Mouse (Mus musculus): ENCODE measurements at regions not wholly inside any gene's neighbourhood (a gene's known extent, or its start where the extent isn't known, plus 50 kb on each side); places are given as distances from the start of the nearest gene placed in this dataset.

DNA sequence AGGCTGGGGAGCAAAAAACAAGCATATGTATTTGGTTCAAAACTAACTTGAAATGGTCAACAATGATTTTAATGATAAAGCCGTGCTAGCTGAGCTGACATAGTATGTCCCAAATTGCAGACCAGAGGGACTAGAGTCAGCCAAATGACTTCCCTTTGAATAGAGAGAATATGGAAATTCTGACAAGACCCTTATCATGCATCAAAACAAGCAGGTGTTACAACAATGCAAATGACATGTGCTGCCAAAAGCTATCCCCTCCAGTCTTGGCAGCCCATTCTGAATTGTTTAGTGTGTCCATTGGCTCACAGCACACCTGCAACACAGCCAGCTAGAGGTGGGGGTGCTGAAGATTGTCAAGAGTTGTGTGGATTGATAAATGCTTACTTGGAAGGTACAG is 87.5 kb upstream of the Lrrn1 start:
- Histone ChIP-seq H3K36me3 (ENCODE audit: control insufficient read depth in 1 of 2, insufficient read depth in 2 of 2, low read length in 2 of 2) (no peaks in the 10 kb centered on the region), H3K4me3 (ENCODE audit: control insufficient read depth in 1 of 2, insufficient read depth in 1 of 2, low read depth in 2 of 2, low read length in 2 of 2) (no peak overlapping the region), H3K79me2 (ENCODE audit: control insufficient read depth, insufficient read depth, low read length, poor library complexity) (no peaks in the 10 kb centered on the region), H3K27me3 (ENCODE audit: control insufficient read depth in 1 of 2, insufficient read depth in 2 of 2, low read length in 2 of 2) (no peaks in the 10 kb centered on the region), H3K9me3 (replicated peaks; ENCODE audit: insufficient read depth, low read length) (no peaks in the 10 kb centered on the region), H3K9ac (ENCODE audit: control insufficient read depth, low read depth, low read length, poor library complexity, severe bottlenecking) (no peak overlapping the region), H3K27ac (ENCODE audit: control insufficient read depth, low read depth, low read length) (no peak overlapping the region), H3K4me1 (ENCODE audit: control insufficient read depth in 1 of 2, insufficient read depth in 2 of 2, low read length in 2 of 2) (no peaks in the 10 kb centered on the region)
- DNase-seq (ENCODE audit: low read depth, low spot score), result no peak
- TF ChIP-seq ZKSCAN1 (IDR thresholded peaks at IDR 0.05; ENCODE audit: low read depth, low read length), result no peak
- no peak for TF ChIP-seq GABPA (IDR thresholded peaks at IDR 0.05; ENCODE audit: low read depth, low read length)
- TF ChIP-seq RCOR1 (IDR thresholded peaks at IDR 0.05; ENCODE audit: low read depth, low read length), result no peak
- no peak for TF ChIP-seq USF1 (IDR thresholded peaks at IDR 0.05; ENCODE audit: low read depth, low read length)
- TF ChIP-seq TCF12 (IDR thresholded peaks at IDR 0.05; ENCODE audit: low read depth, low read length), result no peak
- TF ChIP-seq EP300 (IDR thresholded peaks at IDR 0.05; ENCODE audit: low read depth in 1 of 2, low read length in 2 of 2), result no peak
- no peak for TF ChIP-seq ZMIZ1 (IDR thresholded peaks at IDR 0.05; ENCODE audit: low read depth, low read length)
- no peak for TF ChIP-seq USF2 (IDR thresholded peaks at IDR 0.05; ENCODE audit: borderline replicate concordance in 1 of 2, insufficient read depth in 1 of 2, low read depth in 1 of 2, low read length in 2 of 2)
- no peak for TF ChIP-seq CHD1 (IDR thresholded peaks at IDR 0.05; ENCODE audit: low read depth, low read length)
- TF ChIP-seq RAD21 (IDR thresholded peaks at IDR 0.05; ENCODE audit: low read depth, low read length), result no peak
- TF ChIP-seq MYB (IDR thresholded peaks at IDR 0.05; ENCODE audit: low read depth, low read length), result no peak
- no peak for TF ChIP-seq MEF2A (IDR thresholded peaks at IDR 0.05; ENCODE audit: extremely low read depth, insufficient replicate concordance, low read depth, low read length, poor library complexity, severe bottlenecking)
- TF ChIP-seq KAT2A (conservative IDR thresholded peaks at IDR 0.05; ENCODE audit: low read depth, low read length), result no peak
- TF ChIP-seq ZNF384 (IDR thresholded peaks at IDR 0.05; ENCODE audit: low read depth, low read length), result no peak
- TF ChIP-seq MYC (IDR thresholded peaks at IDR 0.05; ENCODE audit: low read depth, low read length), result no peak
- TF ChIP-seq NELFE (IDR thresholded peaks at IDR 0.05; ENCODE audit: low read depth, low read length), result no peak
- no peak for TF ChIP-seq GATA1 (IDR thresholded peaks at IDR 0.05; ENCODE audit: low read depth, low read length)

DNA sequence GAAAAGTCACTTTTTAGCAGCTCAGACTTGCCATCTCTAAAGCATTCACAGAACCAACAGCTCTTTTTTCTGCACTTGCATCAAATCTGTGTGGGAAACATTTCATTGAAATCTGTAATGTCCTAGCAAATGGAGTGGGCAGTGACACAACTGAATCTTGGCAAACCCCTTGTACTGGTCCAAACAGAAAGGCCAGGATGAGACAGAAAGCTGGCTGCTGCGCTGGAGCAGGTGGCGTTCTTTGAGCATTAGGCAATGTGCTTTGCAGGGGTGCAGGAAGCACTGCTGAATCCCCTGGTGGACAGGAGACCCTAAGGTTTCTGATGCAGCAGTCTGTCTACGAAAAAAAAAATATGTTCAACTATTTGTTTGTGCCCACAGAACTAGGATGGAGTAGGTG is 85.2 kb upstream of the Lrrn1 start:
- H3K4me3 ChIP-seq (ENCODE audit: control insufficient read depth in 1 of 2, insufficient read depth in 1 of 2, low read depth in 2 of 2, low read length in 2 of 2), result no peak overlapping the region
- DNase-seq (ENCODE audit: low read depth, low spot score), result no peak
- H3K9ac ChIP-seq (ENCODE audit: control insufficient read depth, low read depth, low read length, poor library complexity, severe bottlenecking), result no peak overlapping the region
- no peaks in the 10 kb centered on the region for H3K4me1 ChIP-seq (ENCODE audit: control insufficient read depth in 1 of 2, insufficient read depth in 2 of 2, low read length in 2 of 2)
- no peaks in the 10 kb centered on the region for H3K27me3 ChIP-seq (ENCODE audit: control insufficient read depth in 1 of 2, insufficient read depth in 2 of 2, low read length in 2 of 2)
- TF ChIP-seq MYC (IDR thresholded peaks at IDR 0.05; ENCODE audit: low read depth, low read length), result no peak
- TF ChIP-seq ZNF384 (IDR thresholded peaks at IDR 0.05; ENCODE audit: low read depth, low read length), result no peak
- no peak for TF ChIP-seq CHD1 (IDR thresholded peaks at IDR 0.05; ENCODE audit: low read depth, low read length)
- TF ChIP-seq EP300 (IDR thresholded peaks at IDR 0.05; ENCODE audit: low read depth in 1 of 2, low read length in 2 of 2), result no peak
- TF ChIP-seq TAL1 (IDR thresholded peaks at IDR 0.05; ENCODE audit: low read length), result no peak
- no peak for TF ChIP-seq MAFK (IDR thresholded peaks at IDR 0.05; ENCODE audit: borderline replicate concordance, low read depth, low read length)
- H3K36me3 ChIP-seq (ENCODE audit: control insufficient read depth in 1 of 2, insufficient read depth in 2 of 2, low read length in 2 of 2), result no peaks in the 10 kb centered on the region
- no peaks in the 10 kb centered on the region for H3K79me2 ChIP-seq (ENCODE audit: control insufficient read depth, insufficient read depth, low read length, poor library complexity)
- H3K9me3 ChIP-seq (replicated peaks; ENCODE audit: insufficient read depth, low read length), result no peaks in the 10 kb centered on the region
- no peak overlapping the region for H3K27ac ChIP-seq (ENCODE audit: control insufficient read depth, low read depth, low read length)

Data from MEL (cell line).